Mouse (Mus musculus): ENCODE measurements around the gene Slc9b2. TPM values are rescaled to one million over a fixed set of nuclear protein-coding genes. Genes with fewer than 3 reads are reported as not detected.
A peak's percentile ranks its signal among the peaks of the same experiment; 100 is the strongest.

Slc9b2 gene
- 1 to 10 TPM; 2.3 to 3.0 TPM for total RNA-seq (2021)
- long read RNA-seq: 0 reads

GRCm38 (mm10) chr3:135307411-135308259 is at the start of gene Slc9b2:
Gene Slc9b2 (plus strand): TSS chr3:135307700.
- DNase-seq (ENCODE audit: low spot score in 2 of 2): peak in 1 of 2 experiments; percentile 11

GRCm38 (mm10) chr3:135258919-135259318 is 48.6 kb upstream of the Slc9b2 start:
- DNase-seq (ENCODE audit: low spot score in 2 of 2): no peak

- DNase-seq (ENCODE audit: low spot score in 2 of 2): no peak
These were observed 47.3 kb upstream of the Slc9b2 start for GRCm38 (mm10) chr3:135260233-135260632.

DNA sequence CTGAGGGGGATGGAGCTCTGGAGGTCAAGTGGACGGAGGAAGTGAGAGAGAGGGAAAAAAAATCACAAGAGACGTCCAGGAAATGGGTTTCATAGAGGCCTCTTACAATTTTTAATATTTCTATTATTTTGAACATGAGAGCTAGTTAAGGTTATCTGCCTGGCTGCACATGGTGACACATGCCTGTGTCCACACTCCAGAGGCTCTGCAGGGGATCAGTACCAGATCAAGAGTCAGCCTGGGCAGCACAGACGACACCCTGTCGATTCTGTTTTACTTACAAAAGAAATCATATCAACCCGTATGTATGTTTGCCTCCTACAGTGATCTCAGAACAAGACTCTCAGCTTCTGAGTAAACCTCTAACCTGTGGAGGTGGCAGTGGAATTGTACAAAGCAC is 38.9 kb upstream of the Slc9b2 start:
- DNase-seq (ENCODE audit: low spot score in 2 of 2): no peak

DNA sequence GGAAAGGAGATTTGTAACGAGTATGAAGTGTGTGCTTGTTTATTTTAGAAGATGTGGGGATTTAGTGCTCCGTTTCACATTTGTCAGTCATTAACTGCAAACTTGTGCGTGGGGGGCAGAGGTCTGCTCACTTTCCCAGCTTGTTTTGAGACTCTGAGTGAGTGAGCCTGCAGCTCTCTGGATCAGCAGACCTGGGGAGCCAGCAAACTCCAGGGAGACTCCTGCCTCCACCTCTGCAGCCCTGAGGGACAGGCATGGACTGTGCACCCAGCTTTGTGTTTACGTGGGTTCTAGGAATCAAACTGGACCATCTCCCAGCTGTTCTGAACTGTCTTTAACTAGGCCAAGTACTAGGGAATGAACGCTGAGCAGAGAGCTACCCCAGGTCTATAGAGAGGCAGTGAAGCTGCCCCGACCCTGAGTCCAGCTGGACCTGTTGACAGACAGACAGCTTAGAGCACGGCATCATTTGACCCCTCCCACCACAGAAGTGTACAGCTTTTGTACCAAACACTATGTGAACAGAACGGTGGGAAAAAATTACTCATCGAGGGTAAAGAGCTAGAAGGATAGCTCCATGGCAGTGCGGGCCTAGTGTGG is 38.0 kb upstream of the Slc9b2 start:
- DNase-seq (ENCODE audit: low spot score in 2 of 2): no peak

DNA sequence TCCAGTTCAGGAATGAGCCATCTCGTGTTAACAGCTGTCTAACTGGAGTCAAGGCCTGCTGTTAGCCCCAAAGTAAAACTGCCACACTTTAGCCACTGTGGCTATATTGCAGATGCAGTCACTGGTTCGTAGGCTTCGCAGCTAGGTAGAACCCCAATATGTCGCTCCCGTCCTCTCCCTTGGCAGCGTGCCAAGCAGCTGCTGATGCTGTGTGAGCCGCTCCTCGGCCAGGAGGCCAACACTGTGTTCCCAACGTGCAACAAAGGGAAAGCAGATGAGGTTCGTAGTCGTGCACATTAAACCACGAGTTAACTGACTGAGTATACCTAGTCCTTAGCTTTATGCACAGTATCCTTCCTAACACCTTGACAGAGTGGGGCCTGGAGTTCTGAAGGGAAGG is 34.9 kb upstream of the Slc9b2 start:
- no peak for DNase-seq (ENCODE audit: low spot score in 2 of 2)

GRCm38 (mm10) chr3:135273047-135273446 is 34.5 kb upstream of the Slc9b2 start:
- DNase-seq (ENCODE audit: low spot score in 2 of 2): no peak

DNA sequence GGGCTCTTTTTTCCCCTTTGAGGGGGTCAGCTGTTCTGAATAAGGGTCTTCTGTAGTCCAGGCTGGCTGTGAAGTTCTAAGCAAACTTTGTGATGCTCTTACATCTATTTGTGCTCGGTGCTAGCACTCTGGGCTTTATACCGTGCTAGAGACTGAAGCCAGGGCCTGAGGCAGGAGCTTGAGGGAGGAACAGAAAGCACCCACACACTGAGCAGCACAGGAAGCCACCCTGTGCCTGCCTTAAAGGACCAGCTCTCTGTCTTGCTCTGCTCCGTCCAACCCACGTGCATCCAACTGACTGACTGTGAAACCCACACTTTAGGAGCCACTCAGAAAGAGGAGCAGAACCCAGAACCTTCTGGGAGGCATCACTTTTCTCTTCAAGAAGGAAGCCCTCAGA is 27.3 kb upstream of the Slc9b2 start:
- no peak for DNase-seq (ENCODE audit: low spot score in 2 of 2)

DNA sequence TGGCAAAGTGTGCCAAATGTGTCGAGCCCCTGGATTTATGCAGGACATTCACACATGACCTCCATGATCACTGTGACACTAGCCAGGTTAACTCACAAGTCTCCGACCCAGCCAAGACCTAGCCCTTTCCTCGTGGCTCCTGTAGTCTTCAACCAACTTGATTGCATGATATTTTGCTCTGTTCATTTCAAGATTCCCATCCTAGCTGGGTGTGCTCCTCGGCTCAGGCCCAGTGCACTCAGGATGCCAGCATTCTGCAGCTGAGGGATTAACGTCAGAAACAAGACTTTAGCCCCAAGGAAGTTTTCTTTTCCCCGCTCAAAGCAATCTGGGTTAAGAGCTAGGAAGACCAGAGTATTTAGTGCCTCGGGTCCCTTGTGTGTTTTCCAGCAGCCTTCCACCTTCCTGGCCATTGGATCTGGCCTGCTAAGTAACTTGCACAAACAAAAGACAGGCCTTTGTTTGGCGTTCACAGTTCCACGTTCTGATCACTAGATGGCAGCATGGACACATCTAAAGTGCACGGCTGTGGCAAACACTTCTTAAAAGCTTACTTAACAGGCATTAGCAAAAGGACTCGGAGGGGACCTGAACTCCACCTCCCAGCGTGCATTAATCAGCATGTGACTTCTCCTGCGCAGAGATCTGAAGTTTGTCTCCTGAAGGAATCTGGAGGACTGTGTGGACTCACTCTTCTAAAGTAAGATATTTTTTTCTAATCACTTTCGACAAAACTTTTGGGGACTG is 26.7 kb upstream of the Slc9b2 start, which contains the start of gene Bdh2:
Gene Bdh2, plus strand, starts transcription at position 553 of the 747 bp plus-strand sequence.
- DNase-seq (ENCODE audit: low spot score in 2 of 2): peak; percentile 77 to 89

DNA sequence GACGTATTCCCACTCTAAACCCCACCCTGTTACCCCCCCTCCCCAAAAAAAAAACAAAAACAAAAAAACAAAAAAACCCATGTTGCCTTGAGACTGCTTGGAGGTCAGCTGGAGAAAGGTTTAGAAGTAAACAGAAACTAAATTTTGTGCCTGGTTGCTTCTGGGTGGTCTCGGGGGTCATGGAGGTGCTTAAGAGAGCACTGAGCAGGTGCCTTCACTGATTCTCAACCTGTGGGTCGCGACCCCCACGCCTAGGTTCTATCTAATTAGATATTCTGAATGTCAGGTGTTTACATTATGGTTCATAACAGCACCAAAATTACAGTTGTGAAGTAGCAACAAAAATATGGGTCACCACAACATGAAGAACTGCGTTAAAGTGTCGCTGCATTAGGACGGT is 25.8 kb upstream of the Slc9b2 start:
- DNase-seq (ENCODE audit: low spot score in 2 of 2): no peak

GRCm38 (mm10) chr3:135285256-135285655 is 22.2 kb upstream of the Slc9b2 start:
- DNase-seq (ENCODE audit: low spot score in 2 of 2): no peak

DNA sequence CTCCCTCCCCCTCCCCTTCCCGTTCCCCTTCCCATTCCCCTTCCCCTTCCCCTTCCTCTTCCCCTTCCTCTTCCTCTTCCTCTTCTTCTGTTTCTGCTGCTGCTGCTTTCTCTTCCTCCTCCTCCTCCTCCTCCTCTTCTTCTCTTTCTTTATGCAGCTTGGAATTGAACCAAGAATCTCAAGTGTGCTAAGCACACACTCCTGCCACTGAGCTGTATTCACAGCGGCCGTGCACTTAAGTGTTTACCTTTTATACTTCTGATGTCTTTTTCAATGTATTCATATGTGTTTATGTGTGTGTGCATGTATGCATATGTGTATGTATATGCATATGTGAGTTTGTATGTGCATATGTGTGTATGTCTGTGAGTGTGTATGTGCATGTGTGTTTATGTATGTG is 21.7 kb upstream of the Slc9b2 start:
- DNase-seq (ENCODE audit: low spot score in 2 of 2): no peak

- DNase-seq (ENCODE audit: low spot score in 2 of 2): no peak
These were observed 19.3 kb upstream of the Slc9b2 start for GRCm38 (mm10) chr3:135288138-135288750.

GRCm38 (mm10) chr3:135289148-135289547 is 18.4 kb upstream of the Slc9b2 start:
- DNase-seq (ENCODE audit: low spot score in 2 of 2): no peak

DNA sequence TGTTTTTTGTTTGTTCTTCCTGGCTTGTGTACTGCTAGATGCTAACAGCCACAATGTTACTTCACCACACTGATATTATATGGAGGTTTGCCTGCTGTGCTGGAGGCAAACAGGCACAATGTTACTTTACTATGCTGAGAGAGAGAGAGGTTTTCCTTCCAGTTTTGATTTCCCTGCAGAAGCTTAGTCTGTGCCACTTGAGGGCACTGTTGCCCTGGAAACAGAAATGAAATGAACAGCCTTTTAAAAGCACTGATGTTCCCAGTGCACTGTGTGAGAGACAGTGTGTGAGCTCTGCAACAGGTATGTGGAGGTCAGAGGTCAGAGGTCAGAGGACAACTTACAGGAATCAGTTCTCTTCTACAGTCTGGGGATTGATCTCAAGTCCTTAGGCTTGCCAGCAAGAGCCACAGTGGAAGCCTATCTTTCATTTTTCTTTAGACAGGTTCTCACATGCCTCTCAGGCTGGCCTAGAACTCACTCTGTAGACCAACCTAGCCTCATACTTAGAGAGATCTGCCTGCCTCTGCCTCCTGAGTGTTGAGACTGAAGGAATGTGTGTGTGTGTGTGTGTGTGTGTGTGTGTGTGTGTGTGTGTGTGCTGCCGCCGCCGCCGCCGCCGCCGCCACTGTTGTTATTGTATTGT is 17.1 kb upstream of the Slc9b2 start:
- DNase-seq (ENCODE audit: low spot score in 2 of 2): peak; percentile 17 to 61

- DNase-seq (ENCODE audit: low spot score in 2 of 2): peak; percentile 58 to 69
These were observed 13.8 kb upstream of the Slc9b2 start for GRCm38 (mm10) chr3:135293703-135294102.

- no peak for DNase-seq (ENCODE audit: low spot score in 2 of 2)
These were observed 11.9 kb upstream of the Slc9b2 start for GRCm38 (mm10) chr3:135295559-135295958.

DNA sequence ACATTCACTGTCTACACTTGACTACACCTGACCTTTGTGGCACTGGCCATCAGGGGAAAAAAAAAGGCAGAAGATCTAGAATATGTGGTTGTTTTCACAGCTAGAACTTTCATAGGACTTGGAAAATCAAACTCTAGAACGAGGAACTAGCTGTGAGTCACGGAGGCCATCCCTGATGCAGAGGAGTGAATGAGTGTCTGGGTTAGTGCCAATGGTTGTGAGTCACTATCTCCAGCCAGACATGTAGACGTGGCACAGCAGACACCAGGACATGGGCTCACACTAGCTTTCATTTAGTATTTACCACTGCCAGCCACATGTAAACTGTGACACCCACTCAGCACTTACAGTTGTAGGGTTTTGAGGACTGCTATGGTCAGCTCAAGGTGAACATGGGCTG is 8.9 kb upstream of the Slc9b2 start:
- DNase-seq (ENCODE audit: low spot score in 2 of 2): peak; percentile 14 to 48

DNA sequence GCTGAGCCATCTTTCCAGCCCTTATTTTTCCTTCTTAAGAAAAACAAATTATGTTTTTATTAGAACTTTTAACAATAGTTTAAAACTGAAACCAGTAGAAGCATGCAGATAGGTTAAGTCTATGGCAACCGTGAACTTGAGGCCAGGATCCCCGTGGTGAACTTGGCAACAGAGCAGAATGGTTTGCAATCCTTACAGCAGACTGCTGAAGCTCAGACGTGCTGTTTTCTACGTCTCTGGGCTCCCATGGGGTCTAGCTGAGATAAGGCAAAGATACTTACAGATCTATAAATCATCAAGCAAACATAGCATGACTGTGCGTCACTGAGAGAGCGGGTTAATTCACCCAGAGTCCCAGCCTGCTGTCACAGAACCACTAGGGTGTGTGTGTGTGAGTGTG is 7.4 kb upstream of the Slc9b2 start:
- no peak for DNase-seq (ENCODE audit: low spot score in 2 of 2)

- no peak for DNase-seq (ENCODE audit: low spot score in 2 of 2)
These were observed 3.4 kb upstream of the Slc9b2 start for GRCm38 (mm10) chr3:135304060-135304459.

DNA sequence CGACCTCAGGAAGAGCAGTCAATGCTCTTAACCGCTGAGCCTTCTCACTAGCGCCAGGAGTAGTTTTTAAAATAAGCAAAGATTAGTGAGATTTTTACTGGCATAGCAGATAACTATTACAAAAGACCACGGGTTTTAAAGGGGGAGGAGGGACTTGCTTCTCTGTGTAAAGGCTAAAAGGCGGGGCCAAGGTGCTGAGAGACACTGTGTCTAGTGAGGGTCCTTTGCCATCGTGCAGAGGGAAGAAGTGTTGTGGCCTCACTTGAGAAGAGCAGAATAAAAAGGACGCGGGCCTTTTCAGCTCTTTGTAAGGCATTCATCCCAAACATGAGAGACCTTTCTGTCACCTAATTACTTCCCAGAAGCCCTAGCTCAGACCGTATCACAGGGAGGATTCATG is 2.9 kb upstream of the Slc9b2 start:
- DNase-seq (ENCODE audit: low spot score in 2 of 2): no peak
